Comparison of ENCODE assay signal across 17 mouse cellular contexts in the genomic region with DNA sequence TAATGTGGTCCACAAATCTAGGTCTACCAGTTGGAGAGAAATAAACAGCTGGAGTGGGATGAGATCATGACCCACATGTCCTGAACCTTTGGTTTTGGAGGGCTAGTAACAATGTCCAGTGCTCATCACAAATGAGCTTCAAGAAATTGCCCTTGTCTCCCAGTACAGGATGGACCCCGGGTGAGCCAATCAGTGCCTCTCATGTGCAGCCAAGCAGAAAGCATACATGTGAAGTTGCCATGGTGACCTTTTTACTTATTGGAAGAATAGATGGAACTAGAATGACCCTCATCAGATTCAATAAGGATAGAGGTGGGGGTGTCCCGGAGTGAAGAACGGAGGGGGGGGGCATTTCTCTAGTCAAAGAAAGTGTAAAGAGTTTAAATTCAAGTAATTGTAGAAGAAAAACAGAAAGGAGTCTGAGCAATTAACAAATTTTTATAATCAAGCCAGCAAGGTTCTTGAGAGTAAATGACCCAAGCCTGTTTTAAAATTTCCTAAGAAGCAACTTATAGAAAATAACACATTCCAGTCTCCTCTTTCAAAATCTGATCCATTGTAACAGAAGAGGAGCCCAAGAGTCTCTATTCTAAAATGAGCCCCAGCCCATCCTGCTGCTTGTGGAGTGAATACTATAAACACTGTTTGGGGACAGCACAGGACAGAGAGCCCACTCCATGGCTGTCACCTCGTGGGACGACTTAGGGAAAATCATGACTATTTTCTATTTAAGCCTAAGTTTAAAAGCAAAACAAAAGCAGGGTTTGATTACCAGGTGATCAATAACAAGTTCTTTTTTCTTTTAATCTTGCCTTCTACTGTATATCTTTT.
DNase-seq lines count a peak whose midpoint lies in the region; ATAC-seq and TF ChIP-seq lines count a peak whose summit lies in the region.
"Had no signal": no experiment of that assay in that cellular context is flagged by ENCODE, and none has a peak within 500 bp of the region (broad histone marks: within the 10 kb centered on the region; RNA-seq: fewer than 3 reads in every experiment).

No protein-coding gene starts in this region.

- no peak overlapping the region for H3K4me2 ChIP-seq in forebrain, embryonic 12.5 days
- no peak overlapping the region for H3K4me2 ChIP-seq in hindbrain, embryonic 15.5 days
- H3K4me2 ChIP-seq in midbrain, postnatal 0 days (ENCODE audit: low read depth, low read length, poor library complexity, severe bottlenecking) = no peak overlapping the region
- H3K4me2 ChIP-seq in liver, embryonic 11.5 days = no peak overlapping the region
- H3K4me2 ChIP-seq: heart, embryonic 12.5 days; limb, embryonic 13.5 days; lung, embryonic 14.5 days; stomach, embryonic 15.5 days had no signal

- no peaks in the 10 kb centered on the region for H3K27me3 ChIP-seq in forebrain, embryonic 12.5 days
- no peaks in the 10 kb centered on the region for H3K27me3 ChIP-seq in hindbrain, embryonic 15.5 days
- no peaks in the 10 kb centered on the region for H3K27me3 ChIP-seq in midbrain, postnatal 0 days (ENCODE audit: insufficient read depth, low read length)
- H3K27me3 ChIP-seq in liver, embryonic 11.5 days (replicated peaks; ENCODE audit: control insufficient read depth, insufficient read depth, low read length) = no peaks in the 10 kb centered on the region
- H3K27me3 ChIP-seq: heart, embryonic 12.5 days; limb, embryonic 13.5 days; stomach, embryonic 15.5 days had no signal

- ATAC-seq in forebrain, embryonic 12.5 days (ENCODE audit: low FRiP score) = peak; percentile 91
- peak; percentile 54; the same call in 1 of the 2 replicates for ATAC-seq in hindbrain, embryonic 15.5 days (ENCODE audit: low FRiP score, low read depth)
- 0 out of 2 replicates have a peak, but pooled peaks have one; percentile 23 for ATAC-seq in midbrain, postnatal 0 days (ENCODE audit: low FRiP score)
- no peak for ATAC-seq in liver, embryonic 11.5 days (replicated peaks; ENCODE audit: low FRiP score)

- H3K9me3 ChIP-seq in forebrain, embryonic 12.5 days = no peaks in the 10 kb centered on the region
- H3K9me3 ChIP-seq in hindbrain, embryonic 15.5 days = no peaks in the 10 kb centered on the region
- H3K9me3 ChIP-seq in midbrain, postnatal 0 days (ENCODE audit: low read length) = no peaks in the 10 kb centered on the region
- no peaks in the 10 kb centered on the region for H3K9me3 ChIP-seq in liver, embryonic 11.5 days (ENCODE audit: control insufficient read depth, low read length)
- H3K9me3 ChIP-seq: G1E; limb, embryonic 13.5 days; stomach, embryonic 15.5 days had no signal

- peak; percentile 82 for DNase-seq in embryo, embryonic 10.5 days (ENCODE audit: low spot score)
- peak; percentile 40 for DNase-seq in midbrain, postnatal 0 days (ENCODE audit: low spot score)
- no peak for DNase-seq in liver, embryonic 11.5 days (ENCODE audit: low spot score)
- DNase-seq in kidney, postnatal 4 days = no peak
- no peak for DNase-seq in layer of hippocampus, postnatal 14 days (ENCODE audit: low spot score in 2 of 2)
- DNase-seq in frontal cortex, postnatal 14 days (ENCODE audit: low spot score in 2 of 2) = no peak
- DNase-seq: cerebellum, adult 9-10 months; kidney, postnatal 10 days; layer of hippocampus, postnatal 36 days; lung, embryonic 14.5 days; thymus, postnatal 36 days had no signal

- no peak overlapping the region for H3K4me3 ChIP-seq in forebrain, embryonic 12.5 days (replicated peaks)
- H3K4me3 ChIP-seq in hindbrain, embryonic 15.5 days = no peak overlapping the region
- no peak overlapping the region for H3K4me3 ChIP-seq in midbrain, postnatal 0 days (ENCODE audit: low read depth, low read length)
- H3K4me3 ChIP-seq in liver, embryonic 11.5 days (ENCODE audit: low read depth, low read length) = no peak overlapping the region
- H3K4me3 ChIP-seq: heart, embryonic 12.5 days; limb, embryonic 13.5 days; stomach, embryonic 15.5 days had no signal

- no peak for TF ChIP-seq CTCF in midbrain, postnatal 0 days (IDR thresholded peaks at IDR 0.05)

- no peaks in the 10 kb centered on the region for H3K36me3 ChIP-seq in forebrain, embryonic 12.5 days (replicated peaks)
- H3K36me3 ChIP-seq in hindbrain, embryonic 15.5 days = no peaks in the 10 kb centered on the region
- H3K36me3 ChIP-seq in midbrain, postnatal 0 days (ENCODE audit: insufficient read depth, low read length) = no peaks in the 10 kb centered on the region
- H3K36me3 ChIP-seq in liver, embryonic 11.5 days (ENCODE audit: control insufficient read depth, insufficient read depth, low read length) = no peaks in the 10 kb centered on the region
- H3K36me3 ChIP-seq: G1E; heart, embryonic 12.5 days; limb, embryonic 13.5 days; stomach, embryonic 15.5 days had no signal

- peaks cover 28% of the 10 kb centered on the region for H3K4me1 ChIP-seq in forebrain, embryonic 12.5 days
- peaks cover 4% of the 10 kb centered on the region; the same call in 1 of the 2 replicates for H3K4me1 ChIP-seq in hindbrain, embryonic 15.5 days (replicated peaks)
- H3K4me1 ChIP-seq in midbrain, postnatal 0 days (ENCODE audit: insufficient read depth, low read length) = no peaks in the 10 kb centered on the region
- H3K4me1 ChIP-seq in liver, embryonic 11.5 days (replicated peaks; ENCODE audit: control insufficient read depth, insufficient read depth, low read length) = no peaks in the 10 kb centered on the region
- H3K4me1 ChIP-seq: heart, embryonic 12.5 days had no signal

- no peak overlapping the region for H3K9ac ChIP-seq in forebrain, embryonic 12.5 days
- H3K9ac ChIP-seq in hindbrain, embryonic 15.5 days = no peak overlapping the region
- no peak overlapping the region for H3K9ac ChIP-seq in midbrain, postnatal 0 days (replicated peaks; ENCODE audit: low read length, poor library complexity, severe bottlenecking)
- H3K9ac ChIP-seq in liver, embryonic 11.5 days (ENCODE audit: low read depth, low read length) = no peak overlapping the region
- H3K9ac ChIP-seq: heart, embryonic 12.5 days; limb, embryonic 13.5 days; lung, embryonic 14.5 days; stomach, embryonic 15.5 days had no signal

- 14% methylated on average over 5 of the region's 5 CpGs for WGBS in forebrain, embryonic 12.5 days
- WGBS in hindbrain, embryonic 15.5 days = 14% methylated on average over 5 of the region's 5 CpGs
- WGBS in midbrain, postnatal 0 days = 17% methylated on average over 5 of the region's 5 CpGs
- 82% methylated on average over 5 of the region's 5 CpGs for WGBS in liver, embryonic 11.5 days

- no peak overlapping the region for H3K27ac ChIP-seq in forebrain, embryonic 12.5 days
- H3K27ac ChIP-seq in hindbrain, embryonic 15.5 days (replicated peaks) = no peak overlapping the region
- H3K27ac ChIP-seq in midbrain, postnatal 0 days (ENCODE audit: low read depth, low read length) = no peak overlapping the region
- no peak overlapping the region for H3K27ac ChIP-seq in liver, embryonic 11.5 days (ENCODE audit: low read depth, low read length)
- H3K27ac ChIP-seq: limb, embryonic 13.5 days; stomach, embryonic 15.5 days had no signal

Comparison
In these comparisons a context has a peak if more than half of its experiments do, and no peak if none do; other contexts are left out.
1. DNase-seq: peak in embryo, embryonic 10.5 days (single experiment) and midbrain, postnatal 0 days (single experiment); none in liver, embryonic 11.5 days (single experiment), kidney, postnatal 4 days (0 of 2), layer of hippocampus, postnatal 14 days (0 of 2) and frontal cortex, postnatal 14 days (0 of 2).